Mouse (Mus musculus): ENCODE measurements at regions not wholly inside any gene's neighbourhood (a gene's known extent, or its start where the extent isn't known, plus 50 kb on each side); places are given as distances from the start of the nearest gene placed in this dataset.

DNA sequence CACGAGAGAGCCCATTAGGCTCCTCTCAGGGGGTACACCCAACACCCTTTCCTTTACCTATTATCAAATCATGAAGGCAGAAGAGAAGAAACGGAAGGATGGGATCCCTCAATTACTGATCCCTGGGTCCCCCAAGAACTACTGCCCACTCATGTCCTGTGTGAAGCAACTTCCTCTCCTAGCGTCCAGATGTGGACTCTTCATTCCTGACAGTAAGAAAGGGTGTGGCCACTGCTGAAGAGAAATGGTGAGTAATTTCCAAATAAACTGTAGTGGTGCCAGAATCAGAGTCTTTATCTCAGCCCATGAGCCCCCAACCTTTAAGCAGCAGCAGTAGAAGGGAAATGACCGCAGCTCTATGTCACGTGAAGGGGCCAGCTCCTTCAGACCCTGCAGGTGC is 273.9 kb downstream of the Gm826 start:
- TF ChIP-seq TAL1 (IDR thresholded peaks at IDR 0.05; ENCODE audit: low read length): no peak
- TF ChIP-seq GATA1 (IDR thresholded peaks at IDR 0.05; ENCODE audit: low read depth, low read length): no peak
- no peak for TF ChIP-seq MXI1 (IDR thresholded peaks at IDR 0.05; ENCODE audit: low read depth, low read length)
- TF ChIP-seq CTCF (IDR thresholded peaks at IDR 0.05 in 2 of 3, conservative IDR thresholded peaks at IDR 0.05 in 1 of 3; ENCODE audit: control insufficient read depth in 1 of 3, insufficient read depth in 1 of 3, low read depth in 2 of 3, low read length in 3 of 3, poor library complexity in 1 of 3, severe bottlenecking in 1 of 3): no peak
- TF ChIP-seq ZC3H11A (IDR thresholded peaks at IDR 0.05; ENCODE audit: low read depth, low read length): no peak
- no peak for TF ChIP-seq RAD21 (IDR thresholded peaks at IDR 0.05; ENCODE audit: low read depth, low read length)
- no peak for TF ChIP-seq RCOR1 (IDR thresholded peaks at IDR 0.05; ENCODE audit: low read depth, low read length)
- TF ChIP-seq MAFK (IDR thresholded peaks at IDR 0.05; ENCODE audit: borderline replicate concordance, low read depth, low read length): no peak
- no peak for TF ChIP-seq TCF12 (IDR thresholded peaks at IDR 0.05; ENCODE audit: low read depth, low read length)
- TF ChIP-seq UBTF (IDR thresholded peaks at IDR 0.05; ENCODE audit: borderline replicate concordance, insufficient read depth, low read depth, low read length): no peak
- TF ChIP-seq E2F4 (IDR thresholded peaks at IDR 0.05; ENCODE audit: borderline replicate concordance, low read depth, low read length): no peak
- Histone ChIP-seq H3K4me3 (ENCODE audit: control insufficient read depth in 1 of 2, insufficient read depth in 1 of 2, low read depth in 2 of 2, low read length in 2 of 2) (no peak overlapping the region), H3K79me2 (ENCODE audit: control insufficient read depth, insufficient read depth, low read length, poor library complexity) (no peaks in the 10 kb centered on the region), H3K36me3 (ENCODE audit: control insufficient read depth in 1 of 2, insufficient read depth in 2 of 2, low read length in 2 of 2) (no peaks in the 10 kb centered on the region), H3K27ac (ENCODE audit: control insufficient read depth, low read depth, low read length) (no peak overlapping the region), H3K4me1 (ENCODE audit: control insufficient read depth in 1 of 2, insufficient read depth in 2 of 2, low read length in 2 of 2) (no peaks in the 10 kb centered on the region), H3K27me3 (ENCODE audit: control insufficient read depth in 1 of 2, insufficient read depth in 2 of 2, low read length in 2 of 2) (no peaks in the 10 kb centered on the region), H3K9ac (ENCODE audit: control insufficient read depth, low read depth, low read length, poor library complexity, severe bottlenecking) (no peak overlapping the region), H3K9me3 (replicated peaks; ENCODE audit: insufficient read depth, low read length) (no peaks in the 10 kb centered on the region)
- no peak for DNase-seq (ENCODE audit: low read depth, low spot score)

DNA sequence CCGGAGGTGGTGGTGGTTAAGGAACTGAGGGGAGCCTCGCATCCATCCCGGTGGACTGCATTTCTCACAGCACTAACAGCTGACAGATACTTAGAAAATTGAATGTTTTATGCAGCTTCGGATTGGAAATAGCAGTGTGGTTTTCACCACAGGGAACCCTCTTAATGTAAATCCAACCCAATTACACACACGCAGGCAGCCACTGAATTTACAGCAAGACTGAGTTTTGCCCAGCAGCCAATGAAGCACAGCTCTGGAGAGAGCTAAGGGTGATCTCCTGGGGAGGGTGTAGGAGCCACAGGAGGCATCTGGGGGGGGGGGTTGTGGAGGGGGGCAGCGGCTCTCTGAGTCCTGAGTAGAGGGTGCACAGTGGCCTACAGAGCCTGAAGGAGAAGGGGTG is 276.8 kb downstream of the Gm826 start:
- H3K4me3 ChIP-seq (ENCODE audit: control insufficient read depth in 1 of 2, insufficient read depth in 1 of 2, low read depth in 2 of 2, low read length in 2 of 2): no peak overlapping the region
- H3K4me1 ChIP-seq (ENCODE audit: control insufficient read depth in 1 of 2, insufficient read depth in 2 of 2, low read length in 2 of 2): no peaks in the 10 kb centered on the region
- TF ChIP-seq MXI1 (IDR thresholded peaks at IDR 0.05; ENCODE audit: low read depth, low read length): no peak
- no peak for TF ChIP-seq MEF2A (IDR thresholded peaks at IDR 0.05; ENCODE audit: extremely low read depth, insufficient replicate concordance, low read depth, low read length, poor library complexity, severe bottlenecking)
- no peak for TF ChIP-seq NELFE (IDR thresholded peaks at IDR 0.05; ENCODE audit: low read depth, low read length)
- TF ChIP-seq USF2 (IDR thresholded peaks at IDR 0.05; ENCODE audit: borderline replicate concordance in 1 of 2, insufficient read depth in 1 of 2, low read depth in 1 of 2, low read length in 2 of 2): no peak
- TF ChIP-seq GATA1 (IDR thresholded peaks at IDR 0.05; ENCODE audit: low read depth, low read length): no peak
- TF ChIP-seq ZC3H11A (IDR thresholded peaks at IDR 0.05; ENCODE audit: low read depth, low read length): no peak
- no peak for TF ChIP-seq ELF1 (IDR thresholded peaks at IDR 0.05; ENCODE audit: low read depth, low read length)
- TF ChIP-seq NRF1 (IDR thresholded peaks at IDR 0.05; ENCODE audit: insufficient read depth, low read depth, low read length, poor library complexity, severe bottlenecking): no peak
- TF ChIP-seq CTCF (IDR thresholded peaks at IDR 0.05 in 2 of 3, conservative IDR thresholded peaks at IDR 0.05 in 1 of 3; ENCODE audit: control insufficient read depth in 1 of 3, insufficient read depth in 1 of 3, low read depth in 2 of 3, low read length in 3 of 3, poor library complexity in 1 of 3, severe bottlenecking in 1 of 3): no peak
- no peak for TF ChIP-seq CHD1 (IDR thresholded peaks at IDR 0.05; ENCODE audit: low read depth, low read length)
- TF ChIP-seq ETS1 (IDR thresholded peaks at IDR 0.05; ENCODE audit: low read depth, low read length): no peak
- TF ChIP-seq ZMIZ1 (IDR thresholded peaks at IDR 0.05; ENCODE audit: low read depth, low read length): no peak
- TF ChIP-seq ZNF384 (IDR thresholded peaks at IDR 0.05; ENCODE audit: low read depth, low read length): no peak
- TF ChIP-seq MAFK (IDR thresholded peaks at IDR 0.05; ENCODE audit: borderline replicate concordance, low read depth, low read length): no peak
- no peaks in the 10 kb centered on the region for H3K9me3 ChIP-seq (replicated peaks; ENCODE audit: insufficient read depth, low read length)
- no peak overlapping the region for H3K9ac ChIP-seq (ENCODE audit: control insufficient read depth, low read depth, low read length, poor library complexity, severe bottlenecking)
- H3K27me3 ChIP-seq (ENCODE audit: control insufficient read depth in 1 of 2, insufficient read depth in 2 of 2, low read length in 2 of 2): no peaks in the 10 kb centered on the region
- no peaks in the 10 kb centered on the region for H3K36me3 ChIP-seq (ENCODE audit: control insufficient read depth in 1 of 2, insufficient read depth in 2 of 2, low read length in 2 of 2)
- no peaks in the 10 kb centered on the region for H3K79me2 ChIP-seq (ENCODE audit: control insufficient read depth, insufficient read depth, low read length, poor library complexity)
- no peak overlapping the region for H3K27ac ChIP-seq (ENCODE audit: control insufficient read depth, low read depth, low read length)
- DNase-seq (ENCODE audit: low read depth, low spot score): no peak

Data from MEL (cell line).